Mouse (Mus musculus) megakaryocyte, embryonic 14.5 days (primary cell): ENCODE data around the gene Ttc25. TPM values are rescaled to one million over a fixed set of nuclear protein-coding genes. Genes with fewer than 3 reads are reported as not detected.
"Not testable (repeated sequence)": the region's sequence is repeated elsewhere in the genome, so short reads cannot be mapped to it uniquely, and the experiment has no call there.

Experiments
- H3K27me3 ChIP-seq: replicated peaks from 2 replicates; pipeline ENCODE3; 2012; ENCODE audit warnings: inconsistent platforms
- H3K36me3 ChIP-seq: replicated peaks from 2 replicates; pipeline ENCODE3; 2012; ENCODE audit warnings: low read length, inconsistent platforms, mixed read lengths
- H3K4me1 ChIP-seq: 2 replicates; pipeline ENCODE4 v1.6.1; 2012; ENCODE audit warnings: inconsistent platforms
- H3K4me3 ChIP-seq: replicated peaks from 2 replicates; pipeline ENCODE3; 2012; ENCODE audit warnings: moderate library complexity, mild to moderate bottlenecking, inconsistent platforms
- H3K9me3 ChIP-seq: 2 replicates; pipeline ENCODE4 v1.6.1; 2012; ENCODE audit warnings: inconsistent platforms
- FLI1 ChIP-seq: IDR thresholded peaks from 2 replicates; pipeline ENCODE4 v1.6.1; 2012; ENCODE audit warnings: low read length, inconsistent platforms, mixed read lengths
- GATA1 ChIP-seq: IDR thresholded peaks from 3 replicates; pipeline ENCODE4 v1.6.1; 2012; ENCODE audit warnings: mixed read lengths, low read length, inconsistent platforms, borderline replicate concordance
- polyA plus RNA-seq: library from polyadenylated mRNA; stranded (reverse); fragments of >175 nt; gene quantifications from 2 replicates; pipeline ENCODE4 v1.2.3, GENCODE M21; 2012; ENCODE audit warnings: low replicate concordance; ENCODE audit not compliant: insufficient read depth

The Ttc25 gene
- polyA plus RNA-seq, 1 experiment = 0.29 TPM

DNA sequence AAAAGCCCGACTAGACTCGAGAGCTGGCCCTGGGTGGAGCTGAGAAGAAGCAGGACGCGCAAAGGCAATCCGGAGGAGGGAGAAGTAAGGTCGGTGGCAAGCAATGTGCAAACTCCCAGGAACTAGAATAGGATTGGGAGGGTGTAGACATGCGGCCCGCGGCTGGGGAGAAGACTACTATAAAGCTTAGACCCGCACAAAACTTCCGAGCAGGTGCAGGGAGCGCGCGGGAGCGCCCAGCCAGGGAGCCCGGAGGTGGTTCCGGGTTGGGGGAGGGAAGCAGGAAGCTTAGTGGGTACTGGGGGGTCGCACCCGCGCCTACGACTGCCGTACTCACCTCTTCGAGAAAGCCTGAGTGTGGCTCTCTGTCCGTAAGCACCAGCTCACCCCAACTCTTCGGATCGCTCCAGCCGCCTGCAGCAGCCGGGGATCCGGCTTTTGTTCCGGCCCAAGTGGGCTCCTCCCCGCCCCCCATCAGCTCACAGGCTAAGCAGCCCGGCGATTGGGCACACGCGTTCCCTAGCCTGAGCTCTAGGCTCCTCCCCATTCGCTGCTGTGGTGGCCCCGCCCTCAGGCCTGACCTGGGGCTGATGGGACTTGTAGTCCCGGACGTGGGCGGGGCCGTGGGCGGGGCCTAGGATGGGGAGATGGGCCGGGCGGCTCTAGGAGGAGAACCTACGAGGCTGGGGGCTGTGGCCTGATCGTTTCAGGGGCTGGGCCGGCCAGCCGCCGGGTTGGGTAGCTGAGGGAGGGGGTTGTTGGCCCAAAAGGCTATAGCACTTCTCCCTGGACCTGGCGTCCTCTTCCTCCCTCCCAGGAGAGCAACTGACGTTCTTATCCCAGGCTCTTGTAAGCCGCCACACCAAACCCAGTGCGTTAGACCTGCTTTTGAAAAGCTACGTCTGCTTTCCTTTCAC lies 17.7 kb upstream of the Ttc25 start, which contains the start of gene Acly:
TSS of gene Acly (minus strand) at position 543 of the 917 bp plus-strand sequence.
- peaks cover 32% of the 10 kb centered on the region for H3K36me3 ChIP-seq
- peaks cover 60% of the 10 kb centered on the region for H3K4me1 ChIP-seq
- TF ChIP-seq GATA1 = no peak
- TF ChIP-seq FLI1 = no peak
- peak within 1 kb of the TSS; percentile 95 for H3K4me3 ChIP-seq
- peaks cover under 1% of the 10 kb centered on the region; the same call in 1 of the 2 replicates for H3K9me3 ChIP-seq
- no peaks in the 10 kb centered on the region for H3K27me3 ChIP-seq

DNA sequence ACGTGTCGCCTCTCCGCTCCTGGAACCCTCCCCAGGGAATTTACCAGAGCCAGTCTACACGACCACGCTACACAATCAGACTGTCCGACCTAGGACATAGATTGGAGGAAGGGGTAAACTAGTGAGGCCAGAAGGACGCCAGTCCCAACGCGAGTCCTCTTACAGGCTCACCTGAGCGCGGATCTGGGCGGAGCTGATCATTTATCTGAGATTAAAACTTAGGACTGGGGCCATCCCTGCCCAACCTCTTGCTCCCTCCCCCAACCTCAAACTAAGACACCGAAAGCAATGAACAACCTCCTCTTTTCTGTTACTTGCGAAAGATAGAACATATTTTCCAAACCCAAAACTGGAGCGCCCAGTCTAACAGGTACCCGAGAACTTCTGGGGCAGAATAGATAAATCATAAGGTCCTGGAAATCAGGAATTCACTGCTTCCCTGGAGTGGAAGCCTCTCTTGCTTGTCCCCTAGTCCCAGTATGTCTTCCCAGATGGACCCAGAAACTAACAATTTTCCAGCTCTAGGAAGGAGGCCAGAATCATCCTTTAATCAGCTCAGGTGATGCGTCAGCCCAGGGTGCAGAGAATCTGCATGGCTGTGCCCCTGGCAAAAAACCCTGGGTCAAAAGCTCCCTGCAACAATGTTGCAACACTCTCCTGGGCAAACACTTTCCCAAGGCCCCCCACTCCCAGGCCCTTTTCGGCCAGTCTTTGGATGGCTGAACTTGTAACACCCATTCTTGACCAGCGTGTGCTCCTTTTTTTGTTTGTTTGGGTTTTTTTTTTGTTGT lies 16.8 kb upstream of the Ttc25 start:
- no peak for TF ChIP-seq FLI1
- no peak for TF ChIP-seq GATA1
- H3K36me3 ChIP-seq = peaks cover 28% of the 10 kb centered on the region
- peaks cover 9% of the 10 kb centered on the region for H3K9me3 ChIP-seq
- H3K4me3 ChIP-seq = peak overlapping the region; percentile 95
- no peaks in the 10 kb centered on the region for H3K27me3 ChIP-seq
- peaks cover 55% of the 10 kb centered on the region for H3K4me1 ChIP-seq

DNA sequence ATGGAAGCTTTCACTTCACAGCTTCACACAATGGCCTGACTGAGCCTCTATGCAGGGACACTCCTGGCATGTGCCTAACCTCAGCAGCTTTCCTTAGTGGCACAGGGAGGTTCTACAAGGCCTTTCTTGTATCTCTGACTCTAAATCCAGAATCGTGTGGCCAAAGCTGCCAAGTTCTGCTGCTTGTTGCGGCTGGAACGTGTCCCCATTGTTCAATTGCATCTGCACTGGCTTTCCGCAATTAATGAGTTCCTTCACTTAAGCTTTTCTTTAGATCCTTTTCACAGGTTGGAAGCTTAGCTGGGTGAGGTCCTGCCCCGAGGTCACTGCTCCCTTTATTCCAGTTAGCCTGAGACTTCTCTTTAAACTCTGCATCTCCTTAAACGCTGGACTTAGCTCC lies 11.5 kb upstream of the Ttc25 start:
- TF ChIP-seq GATA1 (no peak), FLI1 (no peak)
- peaks cover 3% of the 10 kb centered on the region for H3K27me3 ChIP-seq
- H3K4me1 ChIP-seq = peaks cover 24% of the 10 kb centered on the region
- H3K4me3 ChIP-seq = no peak overlapping the region
- peaks cover 48% of the 10 kb centered on the region for H3K9me3 ChIP-seq
- H3K36me3 ChIP-seq = peaks cover 4% of the 10 kb centered on the region

DNA sequence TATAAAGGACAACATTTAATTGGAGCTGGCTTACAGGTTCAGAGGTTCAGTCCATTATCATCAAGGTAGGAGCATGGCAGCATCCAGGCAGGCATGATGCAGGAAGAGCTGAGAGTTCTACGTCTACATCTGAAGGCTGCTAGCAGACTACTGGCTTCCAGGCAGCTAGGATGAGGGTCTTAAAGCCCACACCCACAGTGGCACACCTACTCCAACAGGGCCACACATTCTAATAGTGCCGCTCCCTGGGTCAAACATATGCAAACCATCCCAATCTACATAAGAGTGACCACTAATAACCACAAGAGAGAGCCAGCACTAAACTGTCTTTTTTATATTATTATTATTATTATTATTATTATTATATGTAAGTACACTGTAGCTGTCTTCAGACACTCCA lies 11.0 kb upstream of the Ttc25 start:
- H3K36me3 ChIP-seq, H3K27me3 ChIP-seq, H3K4me3 ChIP-seq: not testable (repeated sequence)
- H3K4me1 ChIP-seq = peaks cover 29% of the 10 kb centered on the region
- peaks cover 48% of the 10 kb centered on the region for H3K9me3 ChIP-seq

DNA sequence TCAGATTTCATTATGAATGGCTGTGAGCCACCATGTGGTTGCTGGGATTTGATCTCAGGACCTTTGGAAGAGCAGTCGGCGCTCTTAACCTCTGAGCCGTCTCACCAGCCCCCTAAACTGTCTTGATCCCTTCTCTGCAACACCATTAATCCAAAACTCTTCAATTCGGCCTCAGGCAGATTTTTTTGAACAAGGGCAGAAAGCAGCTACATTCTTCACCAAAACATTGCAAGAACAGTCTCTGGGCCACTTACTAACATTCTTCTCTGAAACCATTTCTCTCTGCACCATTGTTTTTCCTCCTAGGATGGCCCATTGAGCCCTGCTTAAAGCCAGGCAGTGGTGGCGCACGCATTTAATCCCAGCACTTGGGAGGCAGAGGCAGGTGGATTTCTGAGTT lies 10.6 kb upstream of the Ttc25 start:
- peaks cover 31% of the 10 kb centered on the region for H3K4me1 ChIP-seq
- not testable (repeated sequence) for H3K27me3 ChIP-seq, H3K4me3 ChIP-seq, H3K36me3 ChIP-seq
- H3K9me3 ChIP-seq = peaks cover 48% of the 10 kb centered on the region

DNA sequence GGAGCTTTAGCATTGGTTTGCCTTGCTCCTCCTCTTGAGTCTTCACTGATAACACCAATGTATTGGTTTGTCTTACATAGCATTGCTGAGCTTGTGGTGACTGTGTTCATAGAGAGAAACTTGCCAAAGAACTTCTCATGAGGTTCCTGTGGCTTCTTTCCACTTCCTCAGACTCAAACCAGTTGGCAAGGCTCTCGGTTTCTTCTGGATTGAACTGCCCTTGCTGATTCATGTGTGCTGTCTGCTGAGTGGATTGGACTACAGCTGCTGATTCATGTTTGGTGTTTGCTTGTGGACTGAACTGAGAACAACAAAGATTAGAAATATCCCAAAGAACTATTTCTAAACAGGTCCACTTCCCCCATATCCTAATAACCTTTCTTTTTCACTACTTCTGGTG lies 9.4 kb upstream of the Ttc25 start:
- H3K27me3 ChIP-seq = peaks cover 5% of the 10 kb centered on the region
- no peak for TF ChIP-seq FLI1
- no peak for TF ChIP-seq GATA1
- peaks cover 4% of the 10 kb centered on the region for H3K36me3 ChIP-seq
- peaks cover 42% of the 10 kb centered on the region for H3K4me1 ChIP-seq
- H3K4me3 ChIP-seq = no peak overlapping the region
- H3K9me3 ChIP-seq = peaks cover 48% of the 10 kb centered on the region

DNA sequence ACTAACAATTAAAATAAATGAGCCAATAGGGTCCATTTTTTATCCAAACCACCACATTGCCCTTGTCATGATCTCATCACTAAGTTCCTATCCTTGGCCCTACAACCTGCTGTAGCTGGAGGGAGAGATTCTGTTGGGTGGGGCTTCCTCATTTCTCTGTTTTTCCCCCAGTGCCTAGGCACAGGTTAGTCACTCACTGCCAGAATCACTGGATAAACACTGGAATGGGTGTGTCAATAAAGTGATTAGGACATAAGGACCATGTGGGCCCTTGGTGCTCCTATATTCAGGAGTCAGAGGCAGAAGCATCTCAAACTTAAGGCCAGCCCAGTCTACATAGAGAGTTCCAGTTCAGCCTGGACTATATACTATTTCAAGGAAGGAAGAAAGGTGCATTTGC lies 8.9 kb upstream of the Ttc25 start:
- peaks cover 43% of the 10 kb centered on the region for H3K4me1 ChIP-seq
- no peak for TF ChIP-seq FLI1
- TF ChIP-seq GATA1 = no peak
- H3K9me3 ChIP-seq = peaks cover 48% of the 10 kb centered on the region
- peaks cover 5% of the 10 kb centered on the region for H3K27me3 ChIP-seq
- H3K36me3 ChIP-seq = peaks cover 4% of the 10 kb centered on the region
- H3K4me3 ChIP-seq = no peak overlapping the region

DNA sequence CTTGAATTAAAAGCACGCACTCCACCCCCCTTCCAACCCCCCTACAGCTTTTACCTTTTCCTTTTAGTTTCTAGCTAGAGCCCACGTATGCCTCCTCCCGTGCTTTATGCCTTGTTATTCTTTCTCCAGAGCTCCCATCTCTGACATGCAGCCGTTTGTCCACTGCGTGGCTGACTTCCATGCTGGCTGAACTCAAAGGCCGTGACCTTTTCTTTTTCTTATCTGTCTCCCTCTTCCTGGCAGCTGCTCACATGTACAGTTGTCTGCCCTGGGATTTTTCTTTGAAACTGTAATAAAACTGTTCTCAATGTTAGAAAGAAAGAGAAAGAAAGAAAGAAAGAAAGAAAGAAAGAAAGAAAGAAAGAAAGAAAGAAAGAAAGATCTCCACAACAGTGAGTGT lies 4.4 kb upstream of the Ttc25 start:
- H3K36me3 ChIP-seq = no peaks in the 10 kb centered on the region
- H3K9me3 ChIP-seq = peaks cover 21% of the 10 kb centered on the region
- H3K4me1 ChIP-seq = peaks cover 53% of the 10 kb centered on the region
- peak overlapping the region; percentile 23 for H3K4me3 ChIP-seq
- TF ChIP-seq GATA1 (no peak), FLI1 (no peak)
- H3K27me3 ChIP-seq = peaks cover 5% of the 10 kb centered on the region

DNA sequence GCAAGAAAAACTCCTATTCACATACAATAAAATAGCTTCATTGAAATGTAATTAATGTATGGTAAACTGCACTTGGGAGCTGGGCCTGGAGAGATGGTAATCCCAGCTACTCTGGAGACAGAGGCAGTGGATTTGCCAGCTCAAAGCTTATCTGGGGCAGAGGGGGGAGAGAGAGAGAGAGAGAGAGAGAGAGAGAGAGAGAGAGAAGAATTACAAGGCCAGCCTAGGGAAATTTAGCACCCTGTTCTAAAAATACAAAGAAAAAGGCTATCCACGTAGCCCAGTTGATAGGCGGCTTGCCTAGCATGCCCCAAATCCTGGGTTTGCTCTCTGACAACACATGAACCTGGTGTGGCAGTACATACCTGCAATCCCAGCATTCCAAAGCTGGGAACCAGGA lies 3.8 kb upstream of the Ttc25 start:
- H3K27me3 ChIP-seq = peaks cover 5% of the 10 kb centered on the region
- peaks cover 53% of the 10 kb centered on the region for H3K4me1 ChIP-seq
- peak overlapping the region; percentile 64 for H3K4me3 ChIP-seq
- TF ChIP-seq FLI1 = no peak
- TF ChIP-seq GATA1 = no peak
- no peaks in the 10 kb centered on the region for H3K36me3 ChIP-seq
- peaks cover 16% of the 10 kb centered on the region for H3K9me3 ChIP-seq

DNA sequence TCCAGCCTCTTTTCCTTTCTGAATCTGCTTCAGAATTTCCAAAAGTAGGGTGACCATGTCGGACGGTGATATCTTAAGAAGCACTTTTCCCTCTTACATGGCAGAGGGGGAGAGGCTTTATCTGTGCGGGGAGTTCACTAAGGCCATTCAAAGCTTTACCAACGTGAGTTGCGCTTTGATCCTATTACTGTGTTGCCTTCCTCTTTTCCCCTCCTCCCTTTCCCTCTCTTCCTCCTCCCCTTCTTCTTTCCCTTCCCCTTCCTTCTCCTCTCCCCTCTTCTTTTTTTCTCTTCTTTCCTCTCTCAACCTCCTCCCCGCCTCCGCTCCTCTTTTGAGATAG lies 309 bp downstream of the Ttc25 start:
- Histone ChIP-seq H3K9me3 (no peaks in the 10 kb centered on the region), H3K4me1 (peaks cover 69% of the 10 kb centered on the region), H3K36me3 (no peaks in the 10 kb centered on the region), H3K4me3 (peak overlapping the region; percentile 94), H3K27me3 (peaks cover 2% of the 10 kb centered on the region)
- TF ChIP-seq GATA1 (no peak), FLI1 (no peak; the same call in 1 of the 2 replicates)

DNA sequence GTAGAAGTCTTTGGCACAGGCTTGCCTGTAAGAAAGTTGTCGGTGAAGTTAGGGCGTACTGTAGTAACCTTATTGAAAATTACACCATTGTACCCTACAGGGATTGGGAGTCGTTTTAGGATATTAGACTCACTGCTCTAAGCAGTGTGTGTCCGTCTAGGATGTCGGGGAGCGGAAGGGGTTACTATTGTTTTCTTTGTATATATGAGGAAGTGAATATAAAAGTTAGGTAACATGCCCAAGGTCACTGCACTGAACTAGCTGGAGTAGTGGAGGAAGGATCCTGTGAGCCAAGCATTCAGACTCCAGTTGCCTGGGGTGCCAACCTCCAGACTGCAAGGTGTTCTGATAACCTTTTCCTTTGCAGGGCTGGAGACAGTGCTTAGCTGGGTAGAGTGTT lies 1.5 kb downstream of the Ttc25 start:
- TF ChIP-seq FLI1 = no peak
- TF ChIP-seq GATA1 = no peak
- Histone ChIP-seq H3K4me3 (no peak overlapping the region), H3K27me3 (peaks cover 4% of the 10 kb centered on the region), H3K4me1 (peaks cover 56% of the 10 kb centered on the region), H3K36me3 (no peaks in the 10 kb centered on the region), H3K9me3 (no peaks in the 10 kb centered on the region)
